Mouse (Mus musculus) adrenal gland (tissue): ENCODE measurements around the gene Hist1h3h.

Experiments
- microRNA-seq, 2 experiments: library from miRNA; unstranded; fragments of <30 nt; microRNA quantifications; one replicate each; pipeline ENCODE4; 2019

Gene Hist1h3h

Small RNA genes within 50 kb of the gene (microRNA-seq; reads per million reads assigned to microRNA genes)
- 0 reads per million in 2 experiments for gene Gm44357
- 0 reads per million in 2 experiments for gene Gm44367
- 0 reads per million in 2 experiments for gene Gm44454
